Comparison of ENCODE assay signal across 8 mouse cellular contexts in genomic region chr2:167476200-167476688, GRCm38 (mm10). TPM values are rescaled to one million over a fixed set of nuclear protein-coding genes. Genes with fewer than 3 reads are reported as not detected.
A peak's percentile ranks its signal among the peaks of the same experiment; 100 is the strongest.
DNase-seq lines count a peak whose midpoint lies in the region; ATAC-seq and TF ChIP-seq lines count a peak whose summit lies in the region.

No protein-coding gene starts in this region.

- H3K9ac ChIP-seq in embryonic facial prominence, embryonic 11.5 days (replicated peaks; ENCODE audit: low read length): no peak overlapping the region
- no peak overlapping the region for H3K9ac ChIP-seq in intestine, postnatal 0 days (ENCODE audit: low read depth, low read length)
- no peak overlapping the region for H3K9ac ChIP-seq in limb, embryonic 11.5 days (ENCODE audit: low read length)
- peak overlapping the region; percentile 23; the same call in 1 of the 2 replicates for H3K9ac ChIP-seq in neural tube, embryonic 12.5 days

- 42% methylated on average over 7 of the region's 7 CpGs for WGBS in embryonic facial prominence, embryonic 11.5 days
- WGBS in embryonic facial prominence, embryonic 10.5 days: 36% methylated on average over 7 of the region's 7 CpGs
- WGBS in intestine, postnatal 0 days: 29% methylated on average over 7 of the region's 7 CpGs
- WGBS in limb, embryonic 11.5 days: 39% methylated on average over 7 of the region's 7 CpGs
- WGBS in neural tube, embryonic 12.5 days: 20% methylated on average over 7 of the region's 7 CpGs

- no peaks in the 10 kb centered on the region for H3K4me1 ChIP-seq in embryonic facial prominence, embryonic 11.5 days (ENCODE audit: control insufficient read depth, insufficient read depth, low read length)
- peaks cover 14% of the 10 kb centered on the region for H3K4me1 ChIP-seq in embryonic facial prominence, embryonic 10.5 days
- peaks cover 4% of the 10 kb centered on the region for H3K4me1 ChIP-seq in intestine, postnatal 0 days (replicated peaks; ENCODE audit: control insufficient read depth, insufficient read depth, low read length)
- H3K4me1 ChIP-seq in limb, embryonic 11.5 days (ENCODE audit: control insufficient read depth, insufficient read depth, low read length): no peaks in the 10 kb centered on the region
- peaks cover 19% of the 10 kb centered on the region for H3K4me1 ChIP-seq in neural tube, embryonic 12.5 days

- DNase-seq in embryonic facial prominence, embryonic 11.5 days (ENCODE audit: low spot score): peak; percentile 24
- no peak for DNase-seq in embryonic facial prominence, embryonic 10.5 days (ENCODE audit: low spot score)
- peak; percentile 93 to 96 for DNase-seq in cerebellum, postnatal 14 days
- DNase-seq in gastrocnemius, postnatal 10 days: peak; percentile 70
- DNase-seq in limb, embryonic 11.5 days (ENCODE audit: low spot score): peak; percentile 23
- DNase-seq in spleen, adult 18-20 months: no peak

- H3K27ac ChIP-seq in embryonic facial prominence, embryonic 11.5 days (replicated peaks; ENCODE audit: low read depth, low read length): no peak overlapping the region
- no peak overlapping the region for H3K27ac ChIP-seq in embryonic facial prominence, embryonic 10.5 days (replicated peaks)
- peak overlapping the region; percentile 36 for H3K27ac ChIP-seq in intestine, postnatal 0 days (ENCODE audit: low read depth, low read length)
- H3K27ac ChIP-seq in limb, embryonic 11.5 days (replicated peaks; ENCODE audit: low read depth, low read length): no peak overlapping the region
- peak overlapping the region; percentile 59 for H3K27ac ChIP-seq in neural tube, embryonic 12.5 days

- no peak overlapping the region for H3K4me2 ChIP-seq in embryonic facial prominence, embryonic 11.5 days (ENCODE audit: low read depth, low read length)
- H3K4me2 ChIP-seq in intestine, postnatal 0 days (replicated peaks; ENCODE audit: low read depth): no peak overlapping the region
- H3K4me2 ChIP-seq in limb, embryonic 11.5 days (ENCODE audit: low read depth, severe bottlenecking): no peak overlapping the region
- H3K4me2 ChIP-seq in neural tube, embryonic 12.5 days (replicated peaks): peak overlapping the region; percentile 20

- peaks cover 3% of the 10 kb centered on the region for H3K36me3 ChIP-seq in embryonic facial prominence, embryonic 11.5 days (replicated peaks; ENCODE audit: control insufficient read depth, insufficient read depth, low read depth, low read length)
- H3K36me3 ChIP-seq in embryonic facial prominence, embryonic 10.5 days (replicated peaks): peaks cover 72% of the 10 kb centered on the region
- H3K36me3 ChIP-seq in intestine, postnatal 0 days (ENCODE audit: control insufficient read depth, insufficient read depth): peaks cover 47% of the 10 kb centered on the region
- H3K36me3 ChIP-seq in limb, embryonic 11.5 days (ENCODE audit: control insufficient read depth, insufficient read depth, low read length): peaks cover 15% of the 10 kb centered on the region
- H3K36me3 ChIP-seq in neural tube, embryonic 12.5 days: peaks cover 42% of the 10 kb centered on the region

- no peaks in the 10 kb centered on the region for H3K27me3 ChIP-seq in embryonic facial prominence, embryonic 11.5 days (ENCODE audit: control insufficient read depth, insufficient read depth, low read length)
- no peaks in the 10 kb centered on the region for H3K27me3 ChIP-seq in embryonic facial prominence, embryonic 10.5 days (replicated peaks; ENCODE audit: low read depth, poor library complexity, severe bottlenecking)
- no peaks in the 10 kb centered on the region for H3K27me3 ChIP-seq in intestine, postnatal 0 days (replicated peaks; ENCODE audit: control insufficient read depth, insufficient read depth, low read length)
- H3K27me3 ChIP-seq in limb, embryonic 11.5 days (ENCODE audit: control insufficient read depth, insufficient read depth, low read length): no peaks in the 10 kb centered on the region
- no peaks in the 10 kb centered on the region for H3K27me3 ChIP-seq in neural tube, embryonic 12.5 days (replicated peaks)

- peak; percentile 66 for TF ChIP-seq CTCF in intestine, postnatal 0 days (IDR thresholded peaks at IDR 0.05; ENCODE audit: low read depth)

- no peak overlapping the region for H3K4me3 ChIP-seq in embryonic facial prominence, embryonic 11.5 days (ENCODE audit: low read depth, low read length)
- H3K4me3 ChIP-seq in embryonic facial prominence, embryonic 10.5 days: no peak overlapping the region
- H3K4me3 ChIP-seq in intestine, postnatal 0 days (ENCODE audit: low read depth, low read length): no peak overlapping the region
- no peak overlapping the region for H3K4me3 ChIP-seq in limb, embryonic 11.5 days (ENCODE audit: low read depth, low read length)
- no peak overlapping the region for H3K4me3 ChIP-seq in neural tube, embryonic 12.5 days

- no peaks in the 10 kb centered on the region for H3K9me3 ChIP-seq in embryonic facial prominence, embryonic 11.5 days (replicated peaks; ENCODE audit: control insufficient read depth, low read length)
- no peaks in the 10 kb centered on the region for H3K9me3 ChIP-seq in embryonic facial prominence, embryonic 10.5 days
- H3K9me3 ChIP-seq in intestine, postnatal 0 days (ENCODE audit: control insufficient read depth): no peaks in the 10 kb centered on the region
- H3K9me3 ChIP-seq in limb, embryonic 11.5 days (ENCODE audit: control insufficient read depth, low read length): no peaks in the 10 kb centered on the region
- H3K9me3 ChIP-seq in neural tube, embryonic 12.5 days: no peaks in the 10 kb centered on the region

- ATAC-seq in embryonic facial prominence, embryonic 11.5 days (replicated peaks; ENCODE audit: insufficient number of reproducible peaks, low FRiP score, low TSS enrichment, low read depth): no peak; the same call in 1 of the 2 replicates
- 0 out of 2 replicates have a peak, but pooled peaks have one; percentile 1 for ATAC-seq in intestine, postnatal 0 days
- no peak for ATAC-seq in limb, embryonic 11.5 days (ENCODE audit: insufficient number of reproducible peaks, low FRiP score, low TSS enrichment, low read depth)
- ATAC-seq in neural tube, embryonic 12.5 days (ENCODE audit: low FRiP score, low read depth): peak; percentile 78

RNA-seq across cellular contexts. Expression of gene Rnf114, which starts 16.2 kb away (rescaled TPM):
- polyA plus RNA-seq in embryonic facial prominence, embryonic 11.5 days (2014; fragmentation: Nextera tagmentation; extraction: Ambion mirVana): 113 and 119 TPM in 2 replicates
- polyA plus RNA-seq in embryonic facial prominence, embryonic 10.5 days (2016; fragmentation: Nextera tagmentation; extraction: Ambion mirVana): 133 and 142 TPM in 2 replicates
- total RNA-seq in gastrocnemius, postnatal 10 days (2021): 10 to 100 TPM; 16.8 to 18.3 TPM
- 62.2 and 64.8 TPM in 2 replicates for polyA plus RNA-seq in intestine, postnatal 0 days (2015; fragmentation: Nextera tagmentation; extraction: Ambion mirVana)
- polyA plus RNA-seq in limb, embryonic 11.5 days (2014; fragmentation: Nextera tagmentation; extraction: Ambion mirVana): 111 and 114 TPM in 2 replicates
- polyA plus RNA-seq in neural tube, embryonic 12.5 days (2016; fragmentation: Nextera tagmentation; extraction: Ambion mirVana): 130 and 134 TPM in 2 replicates

RNA-seq across cellular contexts. Expression of gene Spata2, which starts 16.4 kb away (rescaled TPM):
- 12.1 and 13.1 TPM in 2 replicates for polyA plus RNA-seq in embryonic facial prominence, embryonic 11.5 days (2014; fragmentation: Nextera tagmentation; extraction: Ambion mirVana)
- polyA plus RNA-seq in embryonic facial prominence, embryonic 10.5 days (2016; fragmentation: Nextera tagmentation; extraction: Ambion mirVana): 19.6 TPM in 2 replicates
- 10 to 100 TPM; 14.9 to 15.6 TPM for total RNA-seq in gastrocnemius, postnatal 10 days (2021)
- polyA plus RNA-seq in intestine, postnatal 0 days (2015; fragmentation: Nextera tagmentation; extraction: Ambion mirVana): 11.5 and 13.5 TPM in 2 replicates
- polyA plus RNA-seq in limb, embryonic 11.5 days (2014; fragmentation: Nextera tagmentation; extraction: Ambion mirVana): 14.6 and 16.0 TPM in 2 replicates
- 24.2 and 25.7 TPM in 2 replicates for polyA plus RNA-seq in neural tube, embryonic 12.5 days (2016; fragmentation: Nextera tagmentation; extraction: Ambion mirVana)

RNA-seq across cellular contexts. Expression of gene Slc9a8, which starts 54.7 kb away (rescaled TPM):
- 13.5 and 13.9 TPM in 2 replicates for polyA plus RNA-seq in embryonic facial prominence, embryonic 11.5 days (2014; fragmentation: Nextera tagmentation; extraction: Ambion mirVana)
- polyA plus RNA-seq in embryonic facial prominence, embryonic 10.5 days (2016; fragmentation: Nextera tagmentation; extraction: Ambion mirVana): 24.3 and 25.9 TPM in 2 replicates
- total RNA-seq in gastrocnemius, postnatal 10 days (2021): 10 to 100 TPM; 29.2 to 33.3 TPM
- polyA plus RNA-seq in intestine, postnatal 0 days (2015; fragmentation: Nextera tagmentation; extraction: Ambion mirVana): 14.9 and 15.7 TPM in 2 replicates
- 21.3 and 21.4 TPM in 2 replicates for polyA plus RNA-seq in limb, embryonic 11.5 days (2014; fragmentation: Nextera tagmentation; extraction: Ambion mirVana)
- 23.5 and 23.7 TPM in 2 replicates for polyA plus RNA-seq in neural tube, embryonic 12.5 days (2016; fragmentation: Nextera tagmentation; extraction: Ambion mirVana)

Comparison
In these comparisons a context has a peak if more than half of its experiments do, and no peak if none do; other contexts are left out.
1. DNase-seq: peak in embryonic facial prominence, embryonic 11.5 days (single experiment), cerebellum, postnatal 14 days (2 of 2), gastrocnemius, postnatal 10 days (single experiment) and limb, embryonic 11.5 days (single experiment); none in embryonic facial prominence, embryonic 10.5 days (single experiment) and spleen, adult 18-20 months (0 of 2).
2. ATAC-seq: peak in intestine, postnatal 0 days (single experiment) and neural tube, embryonic 12.5 days (single experiment); none in embryonic facial prominence, embryonic 11.5 days (single experiment) and limb, embryonic 11.5 days (single experiment).
3. H3K27ac ChIP-seq: peak in intestine, postnatal 0 days (single experiment) and neural tube, embryonic 12.5 days (single experiment); none in embryonic facial prominence, embryonic 11.5 days (single experiment), embryonic facial prominence, embryonic 10.5 days (single experiment) and limb, embryonic 11.5 days (single experiment).